Comparison of ENCODE assay signal across 29 mouse cellular contexts in the genomic region with DNA sequence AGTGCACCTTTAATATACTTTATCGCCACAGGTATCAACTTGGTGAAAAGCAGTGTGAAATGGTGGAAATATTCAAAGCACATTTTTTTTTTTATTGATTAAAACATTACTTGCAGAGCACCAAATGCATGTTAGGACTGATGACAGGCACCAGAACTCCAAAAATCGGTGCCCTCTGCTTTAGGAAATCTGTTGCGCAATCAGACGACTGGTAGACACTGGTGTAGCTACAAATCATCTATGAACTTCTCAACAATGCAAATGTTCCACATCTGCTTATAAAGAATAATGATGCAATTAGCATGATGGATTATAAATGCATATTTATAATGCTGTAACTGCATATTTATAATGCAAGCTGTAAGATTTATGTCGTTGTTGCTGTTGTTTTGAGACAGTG.
"Had no signal": no experiment of that assay in that cellular context is flagged by ENCODE, and none has a peak within 500 bp of the region (broad histone marks: within the 10 kb centered on the region; RNA-seq: fewer than 3 reads in every experiment).

No protein-coding gene starts in this region.

- H3K27me3 ChIP-seq: heart, embryonic 12.5 days; heart, embryonic 13.5 days; heart, embryonic 15.5 days; hindbrain, embryonic 12.5 days; hindbrain, embryonic 13.5 days; hindbrain, embryonic 15.5 days; intestine, embryonic 15.5 days; kidney, embryonic 15.5 days had no signal

- H3K4me2 ChIP-seq: heart, embryonic 11.5 days; heart, embryonic 12.5 days; heart, embryonic 13.5 days; heart, embryonic 15.5 days; hindbrain, embryonic 12.5 days; hindbrain, embryonic 13.5 days; hindbrain, embryonic 14.5 days; hindbrain, embryonic 15.5 days; intestine, embryonic 15.5 days; kidney, embryonic 15.5 days had no signal

- H3K36me3 ChIP-seq: heart, embryonic 12.5 days; heart, embryonic 13.5 days; heart, embryonic 15.5 days; hindbrain, embryonic 10.5 days; hindbrain, embryonic 12.5 days; hindbrain, embryonic 13.5 days; hindbrain, embryonic 15.5 days; intestine, embryonic 15.5 days; kidney, embryonic 15.5 days had no signal

- DNase-seq: heart, postnatal 10 days; heart, postnatal 14 days; heart, postnatal 36 days; heart, postnatal 4 days; kidney, adult 11 months; kidney, adult 18-20 months; kidney, adult 2 months; kidney, adult 8-10 months; kidney, adult 9 months; kidney, postnatal 10 days; kidney, postnatal 14 days; kidney, postnatal 25 days; kidney, postnatal 36 days; kidney, postnatal 4 days; layer of hippocampus, adult 9-11 months; layer of hippocampus, postnatal 36 days had no signal

- H3K4me3 ChIP-seq: heart, embryonic 12.5 days; heart, embryonic 13.5 days; heart, embryonic 15.5 days; hindbrain, embryonic 10.5 days; hindbrain, embryonic 12.5 days; hindbrain, embryonic 13.5 days; hindbrain, embryonic 15.5 days; intestine, embryonic 15.5 days; kidney, embryonic 15.5 days; layer of hippocampus, adult 2 months; left cerebral cortex, adult 2 months had no signal
